Mouse (Mus musculus): ENCODE measurements around the gene Fgf18. TPM values are rescaled to one million over a fixed set of nuclear protein-coding genes. Genes with fewer than 3 reads are reported as not detected.

The Fgf18 gene
- polyA plus RNA-seq, 1 experiment from 2014 or later: 4.8 TPM

DNA sequence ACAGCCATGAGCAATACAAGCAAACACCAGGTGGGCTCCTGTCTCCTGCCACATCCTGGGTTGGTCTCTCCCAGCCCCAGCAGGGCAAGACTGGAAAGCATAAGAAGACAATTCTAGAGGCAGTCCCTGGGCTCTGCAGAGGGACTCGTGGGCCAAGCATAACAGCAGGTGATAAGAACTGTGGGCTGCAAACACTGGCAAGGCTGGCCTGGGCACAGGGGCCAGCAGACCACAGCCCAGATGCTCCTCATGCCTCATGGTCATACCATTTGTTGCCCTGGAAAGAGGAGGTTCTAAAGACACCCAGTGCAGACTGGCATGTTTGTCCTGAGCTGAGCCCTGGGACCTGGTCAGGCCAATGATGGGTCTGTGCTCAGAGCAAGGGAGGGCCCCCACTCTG lies 59.0 kb downstream of the Fgf18 start:
- Histone ChIP-seq H3K36me3 (ENCODE audit: control insufficient read depth, insufficient read depth, low read length) (no peaks in the 10 kb centered on the region), H3K4me1 (ENCODE audit: control insufficient read depth, insufficient read depth, low read length) (no peaks in the 10 kb centered on the region), H3K27me3 (ENCODE audit: control insufficient read depth, insufficient read depth, low read depth, low read length) (no peaks in the 10 kb centered on the region), H3K9me3 (replicated peaks; ENCODE audit: control insufficient read depth, low read length, poor library complexity, severe bottlenecking) (no peaks in the 10 kb centered on the region), H3K9ac (ENCODE audit: low read depth, low read length) (no peak overlapping the region), H3K4me3 (ENCODE audit: low read depth, low read length) (no peak overlapping the region), H3K27ac (ENCODE audit: low read length) (no peak overlapping the region), H3K4me2 (ENCODE audit: low read length) (no peak overlapping the region)
- no peak for ATAC-seq
- WGBS: 44% methylated on average over 1 of the region's 1 CpGs

DNA sequence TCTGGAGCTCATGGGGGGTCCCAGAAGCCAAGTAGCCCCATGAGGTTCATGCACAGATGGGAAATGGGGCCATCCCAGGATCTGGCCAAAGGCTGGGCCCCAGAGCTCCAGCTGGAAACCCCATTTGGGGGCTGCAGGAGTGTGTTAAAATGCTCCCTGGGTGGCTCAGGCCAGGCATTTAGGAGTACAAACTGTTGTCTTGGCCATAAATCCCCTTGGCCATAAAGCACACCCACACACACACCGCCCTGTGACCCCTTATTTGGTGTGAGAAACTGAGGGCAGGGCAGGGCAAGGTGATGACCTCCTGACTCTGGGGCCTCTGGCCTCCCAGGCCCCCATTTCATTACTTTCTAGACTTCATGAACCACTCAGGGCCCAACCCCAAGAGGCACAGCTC lies 61.2 kb downstream of the Fgf18 start:
- no peaks in the 10 kb centered on the region for H3K36me3 ChIP-seq (ENCODE audit: control insufficient read depth, insufficient read depth, low read length)
- H3K9me3 ChIP-seq (replicated peaks; ENCODE audit: control insufficient read depth, low read length, poor library complexity, severe bottlenecking): no peaks in the 10 kb centered on the region
- 93% methylated on average over 1 of the region's 1 CpGs for WGBS
- ATAC-seq: no peak
- H3K27me3 ChIP-seq (ENCODE audit: control insufficient read depth, insufficient read depth, low read depth, low read length): no peaks in the 10 kb centered on the region
- H3K27ac ChIP-seq (ENCODE audit: low read length): no peak overlapping the region
- H3K4me3 ChIP-seq (ENCODE audit: low read depth, low read length): no peak overlapping the region
- no peak overlapping the region for H3K4me2 ChIP-seq (ENCODE audit: low read length)
- H3K4me1 ChIP-seq (ENCODE audit: control insufficient read depth, insufficient read depth, low read length): no peaks in the 10 kb centered on the region
- no peak overlapping the region for H3K9ac ChIP-seq (ENCODE audit: low read depth, low read length)

DNA sequence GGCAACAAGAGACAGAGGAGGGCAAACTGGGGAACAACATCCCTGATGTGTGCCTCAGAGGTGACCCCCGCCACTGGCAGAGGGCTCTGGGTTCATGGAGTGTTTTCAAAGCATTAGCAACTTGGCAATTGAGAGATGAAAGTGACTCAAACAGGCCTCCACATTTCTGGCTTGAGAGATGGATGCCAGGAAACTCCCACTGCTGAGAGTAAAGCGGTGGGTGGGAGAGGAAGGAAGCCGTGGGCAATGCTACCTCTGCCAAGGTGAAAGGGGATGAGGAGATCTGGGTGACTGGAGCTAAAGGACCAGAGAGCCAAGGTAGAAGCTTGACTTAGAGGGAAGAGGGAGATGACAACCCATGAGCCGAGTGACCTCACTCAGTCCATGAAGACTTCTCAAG lies 61.7 kb downstream of the Fgf18 start:
- Histone ChIP-seq H3K4me1 (ENCODE audit: control insufficient read depth, insufficient read depth, low read length) (no peaks in the 10 kb centered on the region), H3K27ac (ENCODE audit: low read length) (no peak overlapping the region), H3K4me2 (ENCODE audit: low read length) (no peak overlapping the region), H3K4me3 (ENCODE audit: low read depth, low read length) (no peak overlapping the region), H3K9me3 (replicated peaks; ENCODE audit: control insufficient read depth, low read length, poor library complexity, severe bottlenecking) (no peaks in the 10 kb centered on the region), H3K9ac (ENCODE audit: low read depth, low read length) (no peak overlapping the region), H3K36me3 (ENCODE audit: control insufficient read depth, insufficient read depth, low read length) (no peaks in the 10 kb centered on the region), H3K27me3 (ENCODE audit: control insufficient read depth, insufficient read depth, low read depth, low read length) (no peaks in the 10 kb centered on the region)
- WGBS: 87% methylated on average over 4 of the region's 4 CpGs
- no peak for ATAC-seq

DNA sequence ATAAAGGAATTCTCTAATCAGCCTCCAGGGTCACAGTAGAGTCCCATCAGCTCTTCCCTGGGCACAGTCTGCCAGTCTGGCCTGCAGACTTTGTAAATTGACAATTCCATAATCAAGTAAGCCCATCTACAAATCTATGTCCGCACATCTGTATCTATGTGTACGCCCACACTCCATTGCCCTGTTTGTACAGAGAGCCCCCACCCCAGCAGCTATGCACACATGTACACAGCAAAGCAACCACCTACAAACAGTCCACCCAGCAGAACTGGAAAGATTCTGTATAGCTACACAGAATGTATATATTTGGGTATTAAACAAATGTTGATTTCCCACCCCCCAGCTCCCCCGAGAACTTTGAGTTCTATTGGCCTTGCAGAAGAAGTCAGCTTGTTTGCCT lies 62.1 kb downstream of the Fgf18 start:
- Histone ChIP-seq H3K36me3 (ENCODE audit: control insufficient read depth, insufficient read depth, low read length) (no peaks in the 10 kb centered on the region), H3K4me2 (ENCODE audit: low read length) (no peak overlapping the region), H3K9me3 (replicated peaks; ENCODE audit: control insufficient read depth, low read length, poor library complexity, severe bottlenecking) (no peaks in the 10 kb centered on the region), H3K4me1 (ENCODE audit: control insufficient read depth, insufficient read depth, low read length) (no peaks in the 10 kb centered on the region), H3K27ac (ENCODE audit: low read length) (no peak overlapping the region), H3K27me3 (ENCODE audit: control insufficient read depth, insufficient read depth, low read depth, low read length) (no peaks in the 10 kb centered on the region), H3K4me3 (ENCODE audit: low read depth, low read length) (no peak overlapping the region), H3K9ac (ENCODE audit: low read depth, low read length) (no peak overlapping the region)
- 100% methylated on average over 3 of the region's 3 CpGs for WGBS
- ATAC-seq: no peak

DNA sequence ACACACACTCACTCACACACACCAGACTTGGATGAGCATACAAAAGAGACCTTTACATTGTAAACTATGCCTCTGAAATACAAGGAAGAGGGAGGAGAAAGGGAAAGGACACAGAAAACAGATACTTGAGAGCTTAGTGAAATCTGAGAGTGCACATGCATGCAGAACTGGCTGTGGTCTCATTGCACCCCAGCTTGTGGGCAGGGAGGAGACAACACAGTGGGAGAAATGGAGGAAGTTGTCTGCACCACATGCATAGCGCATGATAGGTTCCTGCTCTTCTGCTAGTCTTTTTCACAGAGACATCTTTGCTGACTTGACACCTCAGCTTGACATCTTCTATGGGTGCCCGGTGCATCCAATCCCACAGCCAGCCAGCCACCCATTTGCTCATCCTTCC lies 63.2 kb downstream of the Fgf18 start:
- 90% methylated on average over 2 of the region's 2 CpGs for WGBS

DNA sequence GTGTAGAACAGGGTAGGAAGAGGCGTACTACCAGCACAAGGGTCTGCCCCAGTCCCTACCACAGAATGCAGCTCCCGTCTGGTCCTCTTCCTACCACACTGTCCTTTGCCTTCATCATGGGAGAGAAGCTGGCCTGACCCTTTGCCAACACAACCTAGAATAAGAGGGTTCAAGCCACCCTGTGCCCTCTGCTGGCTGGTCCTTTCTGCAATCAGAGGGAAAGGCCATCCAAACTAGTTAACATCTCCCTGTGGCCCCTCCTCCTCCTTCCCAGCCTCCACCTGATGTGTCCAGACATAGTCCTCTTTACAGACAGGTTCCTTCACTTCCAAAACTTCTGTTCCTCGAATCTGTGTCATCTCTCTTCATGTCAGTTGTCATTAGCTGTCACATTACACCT lies 66.0 kb downstream of the Fgf18 start:
- no peak overlapping the region for H3K9ac ChIP-seq (ENCODE audit: low read depth, low read length)
- H3K4me3 ChIP-seq (ENCODE audit: low read depth, low read length): no peak overlapping the region
- H3K27me3 ChIP-seq (ENCODE audit: control insufficient read depth, insufficient read depth, low read depth, low read length): no peaks in the 10 kb centered on the region
- no peak overlapping the region for H3K27ac ChIP-seq (ENCODE audit: low read length)
- WGBS: 82% methylated on average over 3 of the region's 3 CpGs
- H3K4me1 ChIP-seq (ENCODE audit: control insufficient read depth, insufficient read depth, low read length): peaks cover 3% of the 10 kb centered on the region; the same call in 1 of the 2 replicates
- no peaks in the 10 kb centered on the region for H3K36me3 ChIP-seq (ENCODE audit: control insufficient read depth, insufficient read depth, low read length)
- ATAC-seq: no peak
- no peak overlapping the region for H3K4me2 ChIP-seq (ENCODE audit: low read length)
- H3K9me3 ChIP-seq (replicated peaks; ENCODE audit: control insufficient read depth, low read length, poor library complexity, severe bottlenecking): no peaks in the 10 kb centered on the region

More for the DNA sequence above, 63.2 kb downstream of the Fgf18 start:
- Histone ChIP-seq H3K27me3 (ENCODE audit: control insufficient read depth, insufficient read depth, low read depth, low read length) (no peaks in the 10 kb centered on the region), H3K4me2 (ENCODE audit: low read length) (no peak overlapping the region), H3K36me3 (ENCODE audit: control insufficient read depth, insufficient read depth, low read length) (no peaks in the 10 kb centered on the region), H3K9ac (ENCODE audit: low read depth, low read length) (no peak overlapping the region), H3K27ac (ENCODE audit: low read length) (no peak overlapping the region), H3K9me3 (replicated peaks; ENCODE audit: control insufficient read depth, low read length, poor library complexity, severe bottlenecking) (no peaks in the 10 kb centered on the region), H3K4me3 (ENCODE audit: low read depth, low read length) (no peak overlapping the region), H3K4me1 (ENCODE audit: control insufficient read depth, insufficient read depth, low read length) (no peaks in the 10 kb centered on the region)
- no peak for ATAC-seq

DNA sequence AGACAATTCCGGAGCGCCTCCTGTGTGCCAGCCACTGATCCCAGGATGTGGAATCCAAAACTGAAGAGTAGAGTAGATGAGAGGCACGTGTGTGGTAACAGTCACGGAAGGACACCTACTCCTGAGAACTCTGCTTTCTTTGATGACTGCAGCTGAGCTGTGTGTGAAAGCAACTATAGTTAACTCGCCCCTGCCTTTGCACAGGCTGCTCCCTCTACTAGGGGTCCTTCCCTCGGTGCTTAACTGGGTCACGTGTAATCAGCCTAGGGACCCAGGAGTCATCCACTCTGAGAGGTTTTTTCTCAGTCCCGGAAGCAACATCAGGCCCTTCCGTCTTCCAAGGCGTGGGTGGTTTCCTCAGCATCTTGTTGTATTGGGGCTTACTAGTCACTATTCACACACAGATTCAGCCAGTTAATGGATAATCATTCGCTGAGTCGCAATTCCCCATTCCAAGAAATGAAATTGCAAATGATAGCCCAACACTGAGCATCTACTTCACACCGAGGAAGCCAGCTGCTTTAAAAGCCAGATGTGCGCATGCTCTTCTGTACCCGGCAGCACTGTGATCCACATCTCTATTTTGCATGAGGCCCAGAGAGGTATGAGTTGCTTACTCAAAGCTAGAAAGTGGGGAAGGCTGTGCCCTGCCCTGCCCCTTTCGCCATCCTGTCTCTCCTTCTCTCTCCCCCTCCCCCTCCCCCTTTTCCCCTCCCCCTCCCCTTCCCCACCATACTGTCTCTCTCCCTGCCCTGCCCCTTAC lies 67.0 kb downstream of the Fgf18 start:
- Histone ChIP-seq H3K9ac (ENCODE audit: low read depth, low read length) (no peak overlapping the region), H3K36me3 (ENCODE audit: control insufficient read depth, insufficient read depth, low read length) (no peaks in the 10 kb centered on the region), H3K27me3 (ENCODE audit: control insufficient read depth, insufficient read depth, low read depth, low read length) (no peaks in the 10 kb centered on the region), H3K4me1 (ENCODE audit: control insufficient read depth, insufficient read depth, low read length) (peaks cover 3% of the 10 kb centered on the region; the same call in 1 of the 2 replicates), H3K4me2 (ENCODE audit: low read length) (no peak overlapping the region), H3K9me3 (replicated peaks; ENCODE audit: control insufficient read depth, low read length, poor library complexity, severe bottlenecking) (no peaks in the 10 kb centered on the region), H3K4me3 (ENCODE audit: low read depth, low read length) (no peak overlapping the region), H3K27ac (ENCODE audit: low read length) (no peak overlapping the region)
- ATAC-seq: no peak
- 75% methylated on average over 16 of the region's 16 CpGs for WGBS

DNA sequence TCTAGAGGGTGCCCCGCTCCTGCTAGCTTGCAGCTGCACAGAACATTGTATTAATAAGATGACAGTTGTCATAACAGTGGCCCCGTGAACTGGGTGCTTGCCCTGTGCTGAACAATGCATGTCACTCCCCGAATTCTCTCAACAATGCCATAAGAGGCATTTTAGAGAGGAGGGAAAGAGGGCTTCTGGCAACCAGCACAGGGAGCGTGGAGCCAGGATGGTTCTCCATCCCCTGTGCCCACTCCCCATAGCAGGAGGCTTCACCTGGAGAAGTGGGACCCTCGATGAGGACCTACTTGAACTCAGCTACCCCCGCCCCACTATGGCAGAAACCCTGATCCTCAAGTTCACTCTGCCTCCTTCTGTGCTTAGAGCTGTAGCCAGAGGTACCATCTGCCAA lies 67.8 kb downstream of the Fgf18 start:
- ATAC-seq: no peak
- H3K4me3 ChIP-seq (ENCODE audit: low read depth, low read length): no peak overlapping the region
- H3K4me1 ChIP-seq (ENCODE audit: control insufficient read depth, insufficient read depth, low read length): peaks cover 3% of the 10 kb centered on the region; the same call in 1 of the 2 replicates
- H3K9ac ChIP-seq (ENCODE audit: low read depth, low read length): no peak overlapping the region
- no peak overlapping the region for H3K27ac ChIP-seq (ENCODE audit: low read length)
- WGBS: 74% methylated on average over 6 of the region's 6 CpGs
- no peak overlapping the region for H3K4me2 ChIP-seq (ENCODE audit: low read length)
- no peaks in the 10 kb centered on the region for H3K9me3 ChIP-seq (replicated peaks; ENCODE audit: control insufficient read depth, low read length, poor library complexity, severe bottlenecking)
- no peaks in the 10 kb centered on the region for H3K36me3 ChIP-seq (ENCODE audit: control insufficient read depth, insufficient read depth, low read length)
- H3K27me3 ChIP-seq (ENCODE audit: control insufficient read depth, insufficient read depth, low read depth, low read length): no peaks in the 10 kb centered on the region

DNA sequence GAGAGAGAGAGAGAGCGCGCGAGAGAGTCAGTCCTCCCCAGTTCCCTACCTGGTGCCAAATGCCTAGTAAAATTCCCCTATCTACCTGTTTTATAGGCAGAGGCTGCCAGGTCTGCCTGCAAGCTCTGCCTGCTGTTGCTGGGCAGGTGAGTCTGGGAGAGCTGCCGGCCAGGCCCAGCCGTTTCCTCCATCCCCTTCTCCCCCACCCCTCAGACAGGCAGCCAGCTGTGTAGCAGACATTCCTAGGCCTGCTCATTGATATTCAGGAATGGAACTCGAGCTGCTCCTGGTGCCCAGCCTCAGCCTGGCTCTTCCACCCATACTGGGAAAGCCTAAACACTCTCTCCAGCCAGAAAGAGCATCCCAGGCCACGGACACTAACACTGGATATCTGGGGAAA lies 69.2 kb downstream of the Fgf18 start:
- no peaks in the 10 kb centered on the region for H3K27me3 ChIP-seq (ENCODE audit: control insufficient read depth, insufficient read depth, low read depth, low read length)
- H3K4me3 ChIP-seq (ENCODE audit: low read depth, low read length): no peak overlapping the region
- H3K9me3 ChIP-seq (replicated peaks; ENCODE audit: control insufficient read depth, low read length, poor library complexity, severe bottlenecking): no peaks in the 10 kb centered on the region
- WGBS: 30% methylated on average over 7 of the region's 7 CpGs
- peaks cover 3% of the 10 kb centered on the region; the same call in 1 of the 2 replicates for H3K4me1 ChIP-seq (ENCODE audit: control insufficient read depth, insufficient read depth, low read length)
- no peak; the same call in 1 of the 2 replicates for ATAC-seq
- no peaks in the 10 kb centered on the region for H3K36me3 ChIP-seq (ENCODE audit: control insufficient read depth, insufficient read depth, low read length)
- no peak overlapping the region for H3K4me2 ChIP-seq (ENCODE audit: low read length)
- no peak overlapping the region for H3K27ac ChIP-seq (ENCODE audit: low read length)
- no peak overlapping the region for H3K9ac ChIP-seq (ENCODE audit: low read depth, low read length)

Data from midbrain, embryonic 16.5 days (tissue).